Mouse (Mus musculus) MN1 (cell line): Measurements from ENCODE around the gene Dnmt3a.

ENCODE experiments used
- DNase-seq: peaks from one replicate; pipeline ENCODE4 v3.0.0-alpha.2; 2016; ENCODE audit warnings: low spot score

Dnmt3a gene

DNA sequence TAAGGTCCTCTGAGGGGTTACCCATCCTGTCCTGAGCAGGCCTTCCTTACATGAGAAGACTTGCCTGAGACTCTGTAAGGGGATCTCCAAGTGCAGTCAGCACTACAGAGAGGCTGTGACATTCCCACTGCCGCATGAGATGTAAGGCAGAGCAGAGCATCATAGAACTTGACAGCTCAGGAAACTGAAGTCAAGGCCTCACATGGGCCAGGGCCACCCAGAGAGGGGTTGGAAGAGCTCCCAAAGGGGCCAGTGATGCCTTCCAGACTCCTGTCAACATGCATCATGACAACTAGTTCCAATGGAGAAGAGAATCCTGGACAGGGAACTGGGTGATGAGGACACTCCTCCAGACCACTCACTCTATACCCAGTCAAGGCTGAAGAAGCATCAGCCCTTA is 18.3 kb upstream of the Dnmt3a start:
- peak; percentile 42 for DNase-seq

DNA sequence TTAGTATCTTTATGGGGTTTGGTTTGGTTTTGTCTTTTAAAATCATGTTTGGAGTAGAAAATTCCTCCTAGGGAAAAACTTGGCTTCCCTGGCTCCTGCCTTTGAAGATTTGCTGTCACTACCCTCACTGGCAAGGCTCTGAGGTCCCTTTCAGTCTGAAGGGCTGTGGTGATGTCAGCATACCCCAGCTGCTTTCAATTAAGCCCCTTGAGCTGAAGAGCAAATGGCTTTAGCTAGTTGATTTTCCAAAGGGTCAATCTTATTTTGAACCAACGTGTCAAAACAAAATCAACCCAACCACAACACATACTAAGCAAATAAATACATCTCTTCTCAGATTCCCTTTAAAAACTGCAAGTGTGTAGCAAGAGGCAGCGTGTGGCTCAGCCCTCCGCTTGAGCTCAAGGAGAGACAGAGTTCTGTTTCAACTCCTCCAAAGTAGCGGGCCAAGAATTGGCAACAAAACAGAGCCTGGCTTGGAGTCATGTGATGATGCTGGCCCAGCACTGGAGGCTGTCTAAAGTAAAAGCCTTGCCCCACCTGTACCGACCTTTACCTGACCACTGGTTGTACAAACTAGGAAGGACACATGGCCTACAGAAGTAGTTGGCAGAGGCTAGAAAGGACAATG is 17.3 kb upstream of the Dnmt3a start:
- no peak for DNase-seq

DNA sequence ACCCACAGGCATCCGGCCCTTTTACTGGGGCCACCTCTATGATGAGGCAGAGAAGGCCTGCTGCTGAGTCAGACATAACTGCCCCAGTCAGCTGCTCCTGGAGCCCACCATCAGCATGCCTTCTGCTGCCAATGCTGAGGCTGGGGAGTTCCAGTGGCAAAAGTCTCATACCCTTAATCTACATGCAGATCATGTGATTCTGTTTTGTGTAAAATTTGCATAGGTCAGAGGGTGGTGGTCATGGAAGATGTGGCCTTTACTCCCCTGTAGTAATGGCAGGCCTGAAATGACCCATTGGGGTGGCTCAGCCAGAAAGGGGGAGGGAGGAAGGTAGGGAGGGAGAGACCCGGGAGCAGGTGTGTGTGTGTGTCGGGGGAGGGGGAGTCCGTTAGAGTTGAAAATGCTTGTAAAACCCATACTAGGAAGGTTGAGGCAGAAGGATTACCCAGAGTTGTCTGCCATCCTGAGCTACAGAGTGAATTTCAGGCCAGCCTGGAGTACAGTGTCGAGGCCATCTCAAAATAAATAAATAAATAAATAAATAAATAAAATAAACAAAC is 16.1 kb upstream of the Dnmt3a start:
- DNase-seq: no peak

DNA sequence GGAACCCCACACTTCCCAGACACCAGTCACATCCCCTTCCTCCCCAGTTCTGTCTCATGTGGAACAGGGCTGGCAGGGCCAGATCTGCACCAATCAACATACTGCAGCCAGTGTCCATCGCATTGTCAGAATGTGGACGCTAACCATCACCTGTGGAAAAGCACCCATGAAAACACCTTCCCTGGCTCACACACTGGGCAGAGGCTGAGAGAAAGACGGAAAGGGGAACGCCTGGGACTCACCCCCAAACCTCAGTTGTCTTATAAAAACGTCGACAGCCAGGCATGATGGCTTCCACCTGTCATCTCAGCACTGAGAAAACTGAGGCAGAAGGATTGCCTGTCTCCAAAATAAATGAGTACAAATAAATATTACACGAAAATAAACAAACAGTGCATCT is 14.6 kb upstream of the Dnmt3a start:
- no peak for DNase-seq

DNA sequence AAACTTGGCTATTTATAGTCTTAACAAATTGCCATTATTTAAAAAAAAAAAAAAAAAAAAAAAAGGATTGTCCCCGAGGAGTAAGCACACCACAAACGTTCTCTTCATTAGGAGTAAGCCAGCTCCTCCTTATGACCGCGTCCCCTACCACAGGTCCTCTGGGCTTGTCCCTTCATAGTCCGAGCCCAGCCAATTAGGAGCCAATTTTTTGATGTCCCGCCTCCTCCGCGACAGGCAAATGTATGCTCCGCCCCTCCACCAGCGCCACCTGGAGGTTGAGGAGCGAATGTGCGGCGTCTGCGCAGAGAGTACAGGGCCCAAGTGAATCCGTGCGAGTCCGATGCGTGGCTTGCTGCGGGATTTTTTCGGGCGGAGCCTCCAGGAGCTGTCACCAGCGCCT is 14.1 kb upstream of the Dnmt3a start:
- peak; percentile 98 for DNase-seq

DNA sequence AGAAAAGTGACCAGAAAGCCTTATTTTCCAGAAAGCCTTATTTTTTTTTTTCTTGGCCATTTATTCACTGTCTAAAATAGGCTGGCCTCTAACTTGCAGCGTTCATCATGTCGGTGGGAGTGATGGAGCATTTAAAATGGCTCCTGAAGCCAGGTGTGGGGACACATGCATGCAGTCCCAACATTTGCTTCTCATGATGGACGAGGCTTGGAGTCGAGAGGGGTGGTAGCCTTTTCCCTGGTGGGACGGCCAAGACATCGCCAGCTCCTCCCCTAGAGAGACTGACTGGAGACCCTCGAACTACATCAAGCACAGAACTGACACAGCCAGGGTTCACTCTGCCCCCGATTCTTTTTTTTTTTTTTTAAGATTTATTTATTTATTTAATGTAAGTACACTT is 13.6 kb upstream of the Dnmt3a start:
- DNase-seq: peak; percentile 55

DNA sequence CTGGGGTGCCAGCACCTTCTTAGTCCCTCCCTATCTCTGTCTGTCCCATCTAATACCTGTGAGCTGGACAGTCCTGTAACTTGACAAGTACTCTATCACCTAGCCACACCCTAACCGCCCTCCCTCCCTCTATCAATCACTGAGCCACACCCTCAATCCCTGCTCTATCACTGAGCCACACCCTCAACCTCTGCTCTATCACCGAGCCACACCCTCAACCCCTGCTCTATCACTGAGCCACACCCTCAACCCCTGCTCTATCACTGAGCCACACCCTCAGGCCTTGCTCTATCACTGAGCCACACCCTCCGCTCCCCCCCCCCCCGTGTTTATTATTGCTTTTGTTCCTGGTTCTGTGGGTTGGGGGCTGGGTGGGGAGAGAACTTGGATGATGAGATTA is 10.2 kb upstream of the Dnmt3a start:
- no peak for DNase-seq

DNA sequence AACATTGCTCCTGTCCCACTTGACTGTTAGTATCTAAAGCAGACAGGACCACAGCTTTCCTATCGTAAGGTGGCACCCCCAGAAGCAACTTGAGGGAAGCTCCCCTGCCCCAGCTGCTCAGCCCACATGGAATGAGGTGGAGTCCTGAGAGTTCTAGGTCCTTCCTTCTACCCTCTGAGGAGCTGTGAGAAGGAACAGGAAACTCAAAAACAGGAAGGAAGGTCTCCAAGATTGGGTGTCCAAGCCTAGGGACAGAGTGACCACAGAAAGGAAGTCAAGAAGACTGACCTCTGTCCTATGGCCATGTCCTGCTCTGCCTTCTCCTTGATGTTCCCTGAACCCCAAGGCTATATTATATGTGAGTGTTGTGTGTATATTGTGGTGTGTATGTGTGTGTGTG is 6.3 kb upstream of the Dnmt3a start:
- DNase-seq: no peak

DNA sequence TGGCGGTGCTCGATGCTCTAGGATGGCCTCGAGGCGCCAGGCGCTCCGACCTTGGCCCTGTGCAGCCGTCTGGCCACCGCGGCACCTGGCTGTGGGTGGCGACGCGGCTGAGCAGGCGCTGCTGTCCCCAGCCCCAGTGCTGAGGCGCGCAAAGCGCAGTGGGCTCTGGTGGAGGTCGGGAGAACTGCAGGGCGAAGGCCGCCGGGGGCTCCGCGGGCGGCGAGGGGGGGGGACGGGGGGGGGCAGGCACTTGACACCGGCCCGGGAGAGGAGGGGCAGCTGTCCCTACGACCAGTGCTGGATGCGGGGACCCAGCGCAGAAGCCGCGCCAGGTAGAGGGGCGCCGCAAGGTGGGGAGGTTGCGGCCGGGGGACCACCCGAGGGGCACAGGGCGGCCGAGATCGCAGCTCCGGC is 471 bp downstream of the Dnmt3a start:
- DNase-seq: peak; percentile 88

DNA sequence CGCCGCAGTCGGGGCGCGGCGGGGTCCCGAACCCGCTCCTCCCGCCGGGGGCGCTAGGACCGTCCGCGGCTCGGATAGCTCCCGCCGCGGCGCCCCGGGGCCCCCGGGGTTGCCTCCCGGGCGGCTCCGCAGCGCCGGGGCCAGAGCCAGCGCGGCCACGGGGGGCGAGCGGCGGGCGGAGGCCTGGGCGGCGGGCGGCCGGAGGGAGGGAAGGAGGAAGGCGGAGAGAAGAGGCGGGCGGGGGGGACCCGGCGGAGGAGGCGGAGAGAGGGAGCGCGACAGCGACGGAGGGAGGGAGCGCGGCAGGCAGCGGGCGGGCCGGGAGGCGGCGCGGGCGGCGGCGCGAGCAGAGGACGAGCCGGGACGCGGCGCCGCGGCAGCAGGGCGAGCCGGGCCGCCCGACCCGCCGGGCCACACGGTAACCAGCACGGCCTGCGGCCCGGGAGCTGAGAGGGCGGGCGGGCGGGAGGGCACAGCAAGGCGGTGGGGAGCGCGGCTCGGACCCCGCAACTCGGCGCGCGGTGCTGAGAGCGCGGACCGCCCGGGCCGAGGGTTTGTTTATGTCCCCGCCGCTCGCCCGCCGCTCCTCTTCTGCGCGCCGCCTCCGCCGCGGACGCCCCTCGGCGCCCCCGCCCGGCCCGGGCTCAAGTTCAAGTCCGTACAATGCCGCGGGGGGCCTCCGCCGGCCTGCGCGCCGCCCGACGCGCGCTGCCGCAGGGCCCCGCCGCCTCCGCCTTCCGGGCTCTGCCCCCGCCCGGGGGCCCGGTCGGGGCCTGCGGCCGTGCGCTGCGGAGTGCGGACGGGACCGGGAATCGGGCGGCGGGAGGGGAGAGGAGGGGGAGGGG is 1.1 kb downstream of the Dnmt3a start:
- DNase-seq: peak; percentile 74

DNA sequence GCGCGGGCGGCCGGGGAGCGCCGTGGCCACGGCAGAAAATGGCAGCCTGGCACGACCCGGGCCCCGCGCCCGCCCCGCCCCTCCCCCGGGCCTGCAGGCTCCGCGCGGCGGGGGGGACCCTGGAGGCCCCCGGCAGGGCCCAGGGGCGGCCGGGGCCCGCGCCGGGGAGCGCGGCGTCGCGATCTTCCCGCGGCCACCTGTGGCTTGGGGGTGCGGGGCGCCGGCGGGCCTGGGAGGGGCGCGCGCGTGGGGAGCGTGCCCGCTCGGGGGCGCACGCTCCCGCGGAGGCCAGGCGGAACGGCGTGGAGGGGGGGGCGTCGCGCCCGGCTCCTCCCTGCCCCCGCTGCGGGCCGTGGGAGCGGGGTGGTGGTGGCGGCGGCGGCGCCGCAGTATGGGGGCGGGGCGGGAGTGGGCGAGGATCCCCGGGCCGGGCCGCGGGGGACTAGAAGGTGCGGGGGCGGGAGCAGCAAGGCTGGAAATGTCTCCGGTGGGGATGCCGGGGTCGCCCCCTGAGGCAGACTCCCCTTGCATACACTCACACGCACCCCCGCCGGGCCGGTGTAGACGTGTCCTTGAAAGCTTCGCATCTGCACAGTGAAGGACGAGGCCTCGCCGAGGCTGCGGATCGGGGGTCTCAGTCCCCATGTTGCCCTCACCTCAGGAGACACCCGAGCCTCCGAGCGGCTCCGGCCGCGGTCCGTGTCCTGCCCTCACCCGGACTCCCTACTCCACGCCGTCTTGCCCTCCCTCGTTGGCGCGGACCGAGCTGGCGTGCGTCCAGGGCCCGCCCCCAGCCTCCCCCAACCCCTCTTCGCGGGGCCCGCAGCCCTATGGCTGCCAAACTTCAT is 2.0 kb downstream of the Dnmt3a start:
- peak; percentile 58 for DNase-seq

DNA sequence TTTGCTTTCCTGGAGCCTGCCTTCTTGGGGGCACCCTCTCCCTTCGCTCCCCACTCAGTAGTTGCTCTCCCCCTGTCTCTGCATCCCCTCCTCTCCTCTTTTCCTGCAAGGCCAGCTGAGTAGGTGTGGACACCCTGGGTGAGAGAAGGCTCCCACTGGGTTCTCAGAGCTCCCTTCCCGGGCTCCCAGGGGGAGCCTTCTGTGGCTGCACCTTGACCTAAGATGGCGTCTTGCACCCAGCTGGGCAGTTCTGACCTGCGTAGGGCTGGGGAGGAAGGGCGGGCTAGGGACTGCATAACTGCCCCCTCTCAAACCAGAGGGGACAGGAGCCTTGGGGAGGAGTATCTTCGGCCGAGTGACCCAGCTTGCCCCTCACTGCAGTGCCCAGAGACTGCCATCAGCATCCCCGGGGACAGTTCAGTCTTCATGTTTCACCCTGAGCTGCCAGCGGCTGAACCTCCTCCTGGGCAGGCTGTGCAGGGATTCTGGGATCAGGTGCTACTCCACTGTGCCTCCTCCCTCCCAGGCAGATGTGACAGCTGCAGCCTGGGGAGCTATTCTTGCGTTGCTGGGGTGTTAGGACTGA is 2.7 kb downstream of the Dnmt3a start:
- DNase-seq: peak; percentile 60

DNA sequence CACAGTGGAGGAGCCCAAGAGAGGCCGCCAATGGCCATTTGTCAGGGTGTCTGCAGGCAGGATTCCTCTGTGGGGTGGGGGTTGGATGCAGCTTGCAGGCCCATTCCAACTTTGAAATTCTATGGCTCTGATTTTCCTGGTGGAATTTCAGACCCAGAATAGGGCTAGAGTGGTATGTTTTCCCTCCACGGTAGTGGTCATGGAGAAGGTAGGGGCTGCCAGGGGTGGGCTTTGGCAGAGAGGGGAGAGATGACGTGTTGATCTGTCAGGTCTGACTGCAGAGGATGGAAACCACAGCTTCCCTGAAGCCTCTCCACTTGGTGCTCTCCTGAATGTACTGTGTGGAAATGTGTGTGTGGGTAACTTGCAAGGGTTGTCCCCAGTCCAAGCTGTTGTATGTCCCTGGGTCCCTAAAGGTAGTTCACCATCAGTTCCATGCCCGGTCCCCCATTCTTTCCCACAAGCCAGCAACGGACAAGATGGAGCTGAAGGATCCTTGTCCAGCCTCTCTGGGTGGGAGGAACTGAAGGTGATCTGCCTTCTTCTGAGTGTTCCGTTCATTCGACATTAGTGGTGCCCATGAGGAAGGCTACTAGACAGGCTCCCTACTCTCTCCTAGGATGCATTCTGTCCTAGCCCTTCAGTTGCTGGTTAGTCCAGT is 3.8 kb downstream of the Dnmt3a start:
- DNase-seq: no peak

DNA sequence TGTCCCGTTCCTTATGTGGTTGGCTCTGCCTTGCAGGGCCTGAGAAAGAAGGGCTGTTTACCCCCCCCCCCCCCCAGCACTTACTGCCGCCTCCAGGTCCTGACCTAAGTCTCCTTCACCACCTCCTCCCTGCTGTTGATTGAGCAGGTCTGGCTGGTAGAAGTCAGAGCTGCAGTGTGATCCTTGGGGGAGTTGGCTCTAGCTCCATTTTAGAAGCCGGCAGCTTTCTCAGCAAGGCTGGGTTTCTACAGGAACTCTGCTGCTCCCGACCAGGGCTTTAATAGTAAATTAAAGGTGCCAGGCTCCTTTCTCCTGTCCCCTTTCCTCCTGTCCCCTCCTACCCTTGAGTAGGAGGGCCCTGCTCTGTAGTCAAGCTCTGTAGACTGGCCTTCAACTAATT is 4.6 kb downstream of the Dnmt3a start:
- DNase-seq: no peak

DNA sequence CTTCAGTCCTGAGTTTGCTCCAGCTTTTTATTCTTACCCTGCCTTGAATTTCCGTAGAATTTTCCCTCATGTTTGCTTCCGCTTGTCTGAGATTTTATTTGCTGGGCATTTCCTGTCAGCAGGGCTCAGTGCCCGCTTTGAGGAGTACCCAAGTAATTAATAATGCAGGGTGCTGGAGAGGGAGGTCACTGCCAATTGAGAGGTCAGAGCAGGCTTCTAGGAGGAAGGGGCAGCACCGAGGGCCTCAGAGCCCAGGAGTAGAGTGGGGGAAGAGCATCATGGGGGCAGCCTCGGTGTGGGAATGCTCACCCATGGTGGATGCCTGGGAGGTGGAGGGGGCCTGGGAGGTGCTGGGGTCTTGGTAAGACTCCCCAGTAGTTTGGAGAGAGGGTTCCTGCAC is 5.8 kb downstream of the Dnmt3a start:
- no peak for DNase-seq

DNA sequence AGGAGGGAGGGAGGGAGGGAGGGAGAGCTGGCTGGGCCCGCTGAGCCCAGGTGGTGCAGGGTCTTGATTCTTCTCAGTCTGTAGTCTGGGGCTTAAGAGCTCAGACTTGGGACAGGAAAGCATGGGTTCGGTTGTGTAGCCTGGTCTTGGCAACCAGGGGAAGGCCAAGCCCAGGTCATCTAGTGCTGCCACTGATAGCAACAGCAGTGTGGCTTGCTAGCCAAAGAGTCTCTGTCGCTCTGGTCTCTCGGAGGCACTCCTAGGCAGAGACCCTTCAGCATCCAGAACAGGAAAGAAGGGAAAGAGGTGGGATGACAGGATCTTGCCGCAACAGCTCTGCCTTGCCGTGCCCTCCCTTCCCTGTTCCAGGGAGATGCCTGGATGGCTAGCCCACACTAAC is 6.4 kb downstream of the Dnmt3a start:
- DNase-seq: no peak

DNA sequence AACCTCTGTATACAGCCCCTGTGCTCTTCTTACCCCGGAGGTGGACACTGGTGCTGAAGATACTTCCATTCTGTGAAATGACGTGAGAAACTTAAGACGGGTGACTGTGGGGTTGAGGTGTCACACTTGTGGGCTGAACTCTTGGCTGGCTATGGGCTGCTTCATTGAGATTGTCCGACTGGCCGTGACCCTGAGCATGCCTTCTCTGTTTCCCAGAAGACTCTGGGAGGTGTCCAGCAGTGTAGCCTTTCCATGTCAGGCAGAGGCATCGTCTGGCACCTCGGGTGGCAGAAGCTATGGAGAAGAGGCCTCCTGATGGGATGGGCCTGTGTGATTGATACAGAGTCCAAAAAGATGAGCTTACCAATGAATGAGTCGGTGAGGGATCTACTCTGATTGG is 7.3 kb downstream of the Dnmt3a start:
- no peak for DNase-seq

DNA sequence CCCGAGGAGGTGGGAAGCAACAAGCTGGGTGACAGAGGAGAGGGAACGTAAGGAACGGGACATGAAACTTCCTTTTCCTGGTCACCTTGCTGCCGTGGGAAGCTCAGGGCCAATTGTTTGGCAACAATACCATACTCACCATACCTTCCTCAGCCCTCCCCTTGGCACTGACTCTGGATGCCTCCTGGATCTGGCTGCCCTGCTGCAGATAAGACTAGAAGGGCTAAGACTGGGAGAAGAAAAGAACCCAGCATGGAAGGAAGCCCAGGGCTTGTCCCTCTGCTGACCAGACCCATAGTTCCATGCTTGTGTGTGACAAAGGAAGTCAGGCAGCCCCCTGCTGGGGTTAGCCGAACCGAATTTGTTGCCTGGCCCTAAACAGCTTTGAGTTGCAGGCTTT is 9.6 kb downstream of the Dnmt3a start:
- DNase-seq: no peak

DNA sequence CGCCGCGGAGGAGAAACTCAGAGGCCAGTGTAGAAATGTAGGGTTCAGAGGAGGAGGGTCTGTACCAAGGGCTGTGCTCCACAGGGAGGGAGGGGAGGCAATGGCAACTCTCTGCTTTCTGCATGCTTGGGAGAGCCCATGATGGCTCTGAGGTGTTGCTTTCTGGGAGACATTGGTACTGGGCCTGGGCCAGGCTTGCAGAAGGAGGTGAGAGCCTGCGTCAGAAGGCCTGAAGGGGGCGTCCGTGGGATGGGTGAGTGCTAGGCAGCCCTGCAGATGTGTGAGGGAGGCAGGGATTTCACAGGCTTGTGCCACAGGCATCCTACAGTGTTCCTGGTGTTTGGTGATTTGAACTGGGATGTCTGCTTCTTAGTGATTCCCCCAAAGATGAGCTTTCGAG is 11.2 kb downstream of the Dnmt3a start:
- DNase-seq: no peak

DNA sequence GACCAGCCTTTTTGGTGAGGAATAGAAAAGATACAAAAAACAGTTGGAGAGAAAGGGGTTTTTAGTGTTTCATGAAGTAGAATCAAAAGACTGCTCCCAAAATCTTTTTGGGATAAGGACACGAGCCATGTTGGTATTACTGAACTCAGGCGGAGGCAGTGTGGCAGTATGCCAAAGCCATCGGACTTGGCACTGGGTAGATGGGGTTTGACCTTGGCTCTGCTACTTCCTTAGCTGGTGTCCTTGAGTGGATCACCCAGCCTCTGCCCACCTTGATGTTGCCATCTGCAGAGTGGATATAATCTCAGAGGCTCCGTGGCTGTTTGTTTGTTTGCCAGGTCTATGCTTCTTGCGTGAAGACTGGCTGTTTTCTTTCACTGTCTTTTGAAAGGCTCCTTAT is 11.8 kb downstream of the Dnmt3a start:
- DNase-seq: no peak

DNA sequence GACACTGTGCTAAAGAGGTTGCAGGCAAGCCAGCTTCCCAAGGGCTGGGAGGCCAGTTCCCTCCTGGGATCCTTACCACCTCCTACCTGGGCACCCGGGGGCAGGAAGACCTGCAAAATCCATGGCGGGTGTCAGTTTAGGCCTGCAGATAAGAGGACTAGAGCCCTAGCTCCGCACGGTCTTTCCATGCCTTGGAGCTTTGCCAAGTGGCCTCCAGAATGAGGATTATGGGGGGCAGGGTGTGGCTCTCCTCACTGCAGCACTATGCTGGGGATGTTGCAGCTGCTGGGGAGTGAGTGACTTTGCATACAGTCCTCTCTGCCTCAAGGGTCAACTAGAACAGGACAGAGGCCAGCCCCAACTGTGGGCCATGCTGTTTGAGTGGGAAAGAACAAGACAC is 14.1 kb downstream of the Dnmt3a start:
- DNase-seq: no peak

DNA sequence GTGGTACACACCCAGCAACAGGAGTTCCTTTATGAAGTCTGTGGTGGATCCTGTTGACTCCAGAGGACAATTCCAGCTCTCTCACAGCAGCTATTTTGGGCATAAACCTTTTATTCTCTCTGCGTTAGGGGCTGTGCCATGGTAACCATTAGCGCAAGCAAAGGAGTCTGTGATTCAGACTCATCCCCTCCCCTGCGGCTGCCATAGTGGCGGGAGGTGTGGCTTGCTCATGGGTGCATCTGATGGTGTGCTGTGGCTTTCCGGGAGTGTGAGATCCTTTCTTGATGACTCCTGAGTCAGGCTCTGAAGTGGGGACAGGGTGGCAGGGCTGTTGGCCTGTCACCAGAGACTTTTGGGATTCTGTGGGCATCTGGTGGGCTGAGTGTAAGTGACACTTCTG is 17.6 kb downstream of the Dnmt3a start:
- no peak for DNase-seq
